ENCODE assay signal across 30 mouse cellular contexts in the genomic region with DNA sequence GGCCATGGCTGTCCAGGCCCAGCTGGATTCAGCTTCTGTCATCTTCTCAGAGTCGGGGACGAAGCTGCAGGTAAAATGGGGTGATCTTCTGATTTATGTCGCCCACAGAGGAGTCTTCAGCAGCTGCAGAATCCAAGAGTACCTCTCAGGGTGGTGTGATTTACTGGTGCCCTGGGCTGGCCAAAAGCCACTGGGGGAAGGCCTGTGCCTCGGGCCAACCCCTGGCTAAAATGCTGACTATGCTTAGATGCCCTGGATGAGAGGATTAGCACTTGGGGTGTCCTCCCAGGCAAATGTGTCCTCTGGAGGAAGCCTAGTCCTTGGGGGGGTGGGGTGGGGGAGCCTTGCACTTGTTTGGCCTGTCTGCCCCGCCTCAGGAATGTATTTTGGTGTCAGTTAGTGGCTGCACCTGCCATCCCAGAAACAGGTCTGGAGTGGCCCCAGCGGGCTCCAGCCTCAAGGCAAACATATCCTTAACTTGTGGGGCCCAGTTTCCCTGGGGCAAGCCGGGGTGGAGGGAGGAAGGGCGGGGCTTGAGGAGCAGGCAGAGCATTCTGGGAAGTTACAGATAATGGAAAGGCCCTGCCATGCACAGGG.
A peak's percentile ranks its signal among the peaks of the same experiment; 100 is the strongest.
DNase-seq lines count a peak whose midpoint lies in the region; ATAC-seq lines count a peak whose summit lies in the region.
"Had no signal": no experiment of that assay in that cellular context is flagged by ENCODE, and none has a peak within 500 bp of the region (broad histone marks: within the 10 kb centered on the region; RNA-seq: fewer than 3 reads in every experiment).

No protein-coding gene starts in this region.

- WGBS in forebrain, embryonic 10.5 days = 82% methylated on average over 8 of the region's 8 CpGs
- 79% methylated on average over 8 of the region's 8 CpGs for WGBS in forebrain, embryonic 16.5 days
- WGBS in limb, embryonic 10.5 days = 80% methylated on average over 8 of the region's 8 CpGs
- WGBS in midbrain, embryonic 14.5 days = 81% methylated on average over 8 of the region's 8 CpGs
- WGBS in kidney, embryonic 14.5 days = 76% methylated on average over 8 of the region's 8 CpGs

- no peaks in the 10 kb centered on the region for H3K27me3 ChIP-seq in forebrain, embryonic 10.5 days (ENCODE audit: poor library complexity, severe bottlenecking)
- H3K27me3 ChIP-seq in forebrain, embryonic 16.5 days (replicated peaks; ENCODE audit: control insufficient read depth, insufficient read depth, low read length) = no peaks in the 10 kb centered on the region
- no peaks in the 10 kb centered on the region for H3K27me3 ChIP-seq in limb, embryonic 10.5 days (ENCODE audit: low read depth, poor library complexity, severe bottlenecking)
- no peaks in the 10 kb centered on the region for H3K27me3 ChIP-seq in midbrain, embryonic 14.5 days (ENCODE audit: control insufficient read depth, insufficient read depth, low read length)
- H3K27me3 ChIP-seq in kidney, embryonic 14.5 days (ENCODE audit: control insufficient read depth, insufficient read depth, low read length) = no peaks in the 10 kb centered on the region
- H3K27me3 ChIP-seq: embryonic facial prominence, embryonic 12.5 days; forebrain, embryonic 12.5 days; heart, embryonic 12.5 days; limb, embryonic 12.5 days; liver, embryonic 15.5 days; megakaryocyte, embryonic 14.5 days; midbrain, embryonic 13.5 days; neural tube, embryonic 15.5 days; Patski had no signal

- no peaks in the 10 kb centered on the region for H3K4me1 ChIP-seq in forebrain, embryonic 10.5 days
- no peaks in the 10 kb centered on the region for H3K4me1 ChIP-seq in forebrain, embryonic 16.5 days (replicated peaks; ENCODE audit: control insufficient read depth, insufficient read depth, low read length)
- peaks cover 21% of the 10 kb centered on the region for H3K4me1 ChIP-seq in limb, embryonic 10.5 days
- no peaks in the 10 kb centered on the region for H3K4me1 ChIP-seq in midbrain, embryonic 14.5 days (ENCODE audit: control insufficient read depth, insufficient read depth, low read length)
- H3K4me1 ChIP-seq in kidney, embryonic 14.5 days (ENCODE audit: control insufficient read depth, insufficient read depth, low read length) = no peaks in the 10 kb centered on the region
- H3K4me1 ChIP-seq: embryonic facial prominence, embryonic 12.5 days; forebrain, embryonic 12.5 days; liver, embryonic 15.5 days; megakaryocyte, embryonic 14.5 days; midbrain, embryonic 13.5 days; neural tube, embryonic 15.5 days had no signal

- no peak for ATAC-seq in forebrain, embryonic 16.5 days
- no peak for ATAC-seq in midbrain, embryonic 14.5 days (ENCODE audit: low FRiP score, low TSS enrichment)
- no peak for ATAC-seq in kidney, embryonic 14.5 days (ENCODE audit: low FRiP score, low TSS enrichment)
- ATAC-seq: midbrain, embryonic 13.5 days; Patski had no signal

- H3K4me2 ChIP-seq in forebrain, embryonic 16.5 days (ENCODE audit: low read length) = no peak overlapping the region
- H3K4me2 ChIP-seq in midbrain, embryonic 14.5 days (ENCODE audit: low read length) = no peak overlapping the region
- H3K4me2 ChIP-seq in kidney, embryonic 14.5 days (replicated peaks; ENCODE audit: low read depth, low read length) = no peak overlapping the region
- H3K4me2 ChIP-seq: embryonic facial prominence, embryonic 12.5 days; forebrain, embryonic 12.5 days; heart, embryonic 12.5 days; hindbrain, embryonic 14.5 days; limb, embryonic 12.5 days; liver, embryonic 15.5 days; lung, embryonic 14.5 days; midbrain, embryonic 13.5 days; neural tube, embryonic 15.5 days had no signal

- H3K9ac ChIP-seq in forebrain, embryonic 16.5 days (replicated peaks; ENCODE audit: low read depth, low read length) = no peak overlapping the region
- H3K9ac ChIP-seq in midbrain, embryonic 14.5 days (replicated peaks; ENCODE audit: low read length) = no peak overlapping the region
- no peak overlapping the region for H3K9ac ChIP-seq in kidney, embryonic 14.5 days (ENCODE audit: low read depth, low read length)
- H3K9ac ChIP-seq: embryonic facial prominence, embryonic 12.5 days; forebrain, embryonic 12.5 days; heart, embryonic 12.5 days; hindbrain, embryonic 14.5 days; limb, embryonic 12.5 days; liver, embryonic 15.5 days; lung, embryonic 14.5 days; midbrain, embryonic 13.5 days; neural tube, embryonic 15.5 days had no signal

- no peak overlapping the region for H3K4me3 ChIP-seq in forebrain, embryonic 10.5 days
- H3K4me3 ChIP-seq in forebrain, embryonic 16.5 days (replicated peaks; ENCODE audit: low read length) = no peak overlapping the region
- H3K4me3 ChIP-seq in limb, embryonic 10.5 days = no peak overlapping the region
- no peak overlapping the region for H3K4me3 ChIP-seq in midbrain, embryonic 14.5 days (replicated peaks; ENCODE audit: low read depth, low read length)
- H3K4me3 ChIP-seq in kidney, embryonic 14.5 days (ENCODE audit: low read length) = no peak overlapping the region
- H3K4me3 ChIP-seq: embryonic facial prominence, embryonic 12.5 days; forebrain, embryonic 12.5 days; heart, adult 2 months; heart, embryonic 12.5 days; limb, embryonic 12.5 days; liver, embryonic 15.5 days; megakaryocyte, embryonic 14.5 days; midbrain, embryonic 13.5 days; neural tube, embryonic 15.5 days had no signal

- no peaks in the 10 kb centered on the region for H3K9me3 ChIP-seq in forebrain, embryonic 10.5 days
- H3K9me3 ChIP-seq in forebrain, embryonic 16.5 days (ENCODE audit: control insufficient read depth, low read length) = no peaks in the 10 kb centered on the region
- no peaks in the 10 kb centered on the region for H3K9me3 ChIP-seq in limb, embryonic 10.5 days (replicated peaks)
- H3K9me3 ChIP-seq in midbrain, embryonic 14.5 days (ENCODE audit: control insufficient read depth, low read length) = no peaks in the 10 kb centered on the region
- H3K9me3 ChIP-seq in kidney, embryonic 14.5 days (ENCODE audit: control insufficient read depth, low read length) = no peaks in the 10 kb centered on the region
- H3K9me3 ChIP-seq: embryonic facial prominence, embryonic 12.5 days; forebrain, embryonic 12.5 days; heart, embryonic 12.5 days; limb, embryonic 12.5 days; liver, embryonic 15.5 days; midbrain, embryonic 13.5 days; neural tube, embryonic 15.5 days had no signal

- DNase-seq in forebrain, embryonic 10.5 days (ENCODE audit: extremely low spot score, low spot score) = no peak
- DNase-seq in testis, postnatal 10 days (ENCODE audit: low spot score) = peak; percentile 15
- DNase-seq in testis, postnatal 14 days (ENCODE audit: low spot score) = no peak
- no peak for DNase-seq in limb, embryonic 10.5 days (ENCODE audit: low spot score)
- no peak for DNase-seq in midbrain, embryonic 14.5 days
- no peak for DNase-seq in kidney, adult 9 months
- DNase-seq: adrenal gland, postnatal 10 days; cerebellum, adult 11 months; cerebellum, adult 9-10 months; cerebellum, postnatal 36 days; heart, adult 2 months; kidney, adult 18-20 months; layer of hippocampus, postnatal 36 days; lung, embryonic 14.5 days; retina, postnatal 1 day; right cerebral cortex, postnatal 14 days; spleen, adult 18-20 months had no signal

- H3K27ac ChIP-seq in forebrain, embryonic 10.5 days = 0 out of 2 replicates have a peak overlapping the region, but pooled peaks have one; percentile 0
- no peak overlapping the region for H3K27ac ChIP-seq in forebrain, embryonic 16.5 days (ENCODE audit: low read length)
- H3K27ac ChIP-seq in limb, embryonic 10.5 days = peak overlapping the region; percentile 53; the same call in 1 of the 2 replicates
- no peak overlapping the region for H3K27ac ChIP-seq in midbrain, embryonic 14.5 days (replicated peaks; ENCODE audit: low read depth, low read length)
- no peak overlapping the region for H3K27ac ChIP-seq in kidney, embryonic 14.5 days (ENCODE audit: low read depth, low read length)
- H3K27ac ChIP-seq: embryonic facial prominence, embryonic 12.5 days; forebrain, embryonic 12.5 days; heart, adult 2 months; hindbrain, embryonic 14.5 days; kidney, postnatal 0 days; limb, embryonic 12.5 days; liver, embryonic 15.5 days; midbrain, embryonic 13.5 days; neural tube, embryonic 15.5 days had no signal

- no peaks in the 10 kb centered on the region for H3K36me3 ChIP-seq in forebrain, embryonic 10.5 days (replicated peaks)
- H3K36me3 ChIP-seq in forebrain, embryonic 16.5 days (ENCODE audit: control insufficient read depth, insufficient read depth) = no peaks in the 10 kb centered on the region
- no peaks in the 10 kb centered on the region for H3K36me3 ChIP-seq in limb, embryonic 10.5 days
- no peaks in the 10 kb centered on the region for H3K36me3 ChIP-seq in midbrain, embryonic 14.5 days (ENCODE audit: control insufficient read depth, insufficient read depth, low read length)
- H3K36me3 ChIP-seq in kidney, embryonic 14.5 days (ENCODE audit: control insufficient read depth, insufficient read depth, low read length) = no peaks in the 10 kb centered on the region
- H3K36me3 ChIP-seq: embryonic facial prominence, embryonic 12.5 days; forebrain, embryonic 12.5 days; heart, embryonic 12.5 days; limb, embryonic 12.5 days; liver, embryonic 15.5 days; midbrain, embryonic 13.5 days; neural tube, embryonic 15.5 days had no signal

Comparison
In these comparisons a context has a peak if more than half of its experiments do, and no peak if none do; other contexts are left out.
1. H3K27ac ChIP-seq: peak in forebrain, embryonic 10.5 days (single experiment) and limb, embryonic 10.5 days (single experiment); none in forebrain, embryonic 16.5 days (single experiment), midbrain, embryonic 14.5 days (single experiment) and kidney, embryonic 14.5 days (single experiment).